Mouse (Mus musculus): ENCODE results near the gene Rabac1. TPM values are rescaled to one million over a fixed set of nuclear protein-coding genes. Genes with fewer than 3 reads are reported as not detected.

Rabac1 gene
- polyA plus RNA-seq, 1 experiment = 377 TPM

- no peak overlapping the region for H3K4me3 ChIP-seq (ENCODE audit: control insufficient read depth, low read depth, low read length)
- peaks cover 4% of the 10 kb centered on the region for H3K4me1 ChIP-seq (ENCODE audit: control insufficient read depth, insufficient read depth, low read length)
- no peak overlapping the region for H3K27ac ChIP-seq (ENCODE audit: control insufficient read depth, insufficient read depth, low read depth, low read length)
Measured at GRCm38 (mm10) chr7:24949958-24950623, 22.5 kb downstream of the Rabac1 start.

GRCm38 (mm10) chr7:24948774-24949173 is 23.8 kb downstream of the Rabac1 start:
- H3K27ac ChIP-seq (ENCODE audit: control insufficient read depth, insufficient read depth, low read depth, low read length) = no peak overlapping the region
- TF ChIP-seq CTCF (IDR thresholded peaks at IDR 0.05; ENCODE audit: control insufficient read depth, insufficient read depth, insufficient replicate concordance, low read depth, low read length) (no peak), POLR2A (IDR thresholded peaks at IDR 0.05; ENCODE audit: control insufficient read depth, low read depth, low read length) (no peak)
- peaks cover 4% of the 10 kb centered on the region for H3K27me3 ChIP-seq (ENCODE audit: control insufficient read depth, insufficient read depth, low read length)

More at GRCm38 (mm10) chr7:24949958-24950623, 22.5 kb downstream of the Rabac1 start:
- no peaks in the 10 kb centered on the region for H3K36me3 ChIP-seq (ENCODE audit: control insufficient read depth, insufficient read depth, low read length)
- no peaks in the 10 kb centered on the region; the same call in 1 of the 2 replicates for H3K27me3 ChIP-seq (ENCODE audit: control insufficient read depth, insufficient read depth, low read length)
- TF ChIP-seq CTCF (IDR thresholded peaks at IDR 0.05; ENCODE audit: control insufficient read depth, insufficient read depth, insufficient replicate concordance, low read depth, low read length) (peak; percentile 64; the same call in 1 of the 2 replicates), POLR2A (IDR thresholded peaks at IDR 0.05; ENCODE audit: control insufficient read depth, low read depth, low read length) (no peak)

GRCm38 (mm10) chr7:24947316-24948048 is 25.1 kb downstream of the Rabac1 start:
- no peak overlapping the region for H3K4me3 ChIP-seq (ENCODE audit: control insufficient read depth, low read depth, low read length)
- H3K27ac ChIP-seq (ENCODE audit: control insufficient read depth, insufficient read depth, low read depth, low read length) = no peak overlapping the region
- peaks cover 11% of the 10 kb centered on the region for H3K4me1 ChIP-seq (ENCODE audit: control insufficient read depth, insufficient read depth, low read length)
- TF ChIP-seq CTCF (IDR thresholded peaks at IDR 0.05; ENCODE audit: control insufficient read depth, insufficient read depth, insufficient replicate concordance, low read depth, low read length) (no peak), POLR2A (IDR thresholded peaks at IDR 0.05; ENCODE audit: control insufficient read depth, low read depth, low read length) (no peak)
- H3K27me3 ChIP-seq (ENCODE audit: control insufficient read depth, insufficient read depth, low read length) = peaks cover 6% of the 10 kb centered on the region
- H3K36me3 ChIP-seq (ENCODE audit: control insufficient read depth, insufficient read depth, low read length) = no peaks in the 10 kb centered on the region

More at GRCm38 (mm10) chr7:24948774-24949173, 23.8 kb downstream of the Rabac1 start:
- peaks cover 6% of the 10 kb centered on the region for H3K4me1 ChIP-seq (ENCODE audit: control insufficient read depth, insufficient read depth, low read length)
- H3K36me3 ChIP-seq (ENCODE audit: control insufficient read depth, insufficient read depth, low read length) = no peaks in the 10 kb centered on the region
- H3K4me3 ChIP-seq (ENCODE audit: control insufficient read depth, low read depth, low read length) = no peak overlapping the region

GRCm38 (mm10) chr7:24944257-24944950 is 28.1 kb downstream of the Rabac1 start, which contains the start of gene Gm4881:
Gene Gm4881, minus strand, starts transcription at chr7:24944494.
- no peak within 1 kb of the TSS for H3K4me3 ChIP-seq (ENCODE audit: control insufficient read depth, low read depth, low read length)
- H3K4me1 ChIP-seq (ENCODE audit: control insufficient read depth, insufficient read depth, low read length) = peaks cover 11% of the 10 kb centered on the region
- no peak for TF ChIP-seq CTCF (IDR thresholded peaks at IDR 0.05; ENCODE audit: control insufficient read depth, insufficient read depth, insufficient replicate concordance, low read depth, low read length)
- TF ChIP-seq POLR2A (IDR thresholded peaks at IDR 0.05; ENCODE audit: control insufficient read depth, low read depth, low read length) = no peak
- H3K36me3 ChIP-seq (ENCODE audit: control insufficient read depth, insufficient read depth, low read length) = no peaks in the 10 kb centered on the region
- no peak within 1 kb of the TSS for H3K27ac ChIP-seq (ENCODE audit: control insufficient read depth, insufficient read depth, low read depth, low read length)
- peaks cover 6% of the 10 kb centered on the region for H3K27me3 ChIP-seq (ENCODE audit: control insufficient read depth, insufficient read depth, low read length)

- no peak overlapping the region for H3K27ac ChIP-seq (ENCODE audit: control insufficient read depth, insufficient read depth, low read depth, low read length)
- no peak overlapping the region for H3K4me3 ChIP-seq (ENCODE audit: control insufficient read depth, low read depth, low read length)
- TF ChIP-seq CTCF (IDR thresholded peaks at IDR 0.05; ENCODE audit: control insufficient read depth, insufficient read depth, insufficient replicate concordance, low read depth, low read length) (no peak), POLR2A (IDR thresholded peaks at IDR 0.05; ENCODE audit: control insufficient read depth, low read depth, low read length) (no peak)
- H3K4me1 ChIP-seq (ENCODE audit: control insufficient read depth, insufficient read depth, low read length) = peaks cover 9% of the 10 kb centered on the region
- no peaks in the 10 kb centered on the region for H3K36me3 ChIP-seq (ENCODE audit: control insufficient read depth, insufficient read depth, low read length)
- peaks cover 6% of the 10 kb centered on the region for H3K27me3 ChIP-seq (ENCODE audit: control insufficient read depth, insufficient read depth, low read length)
Measured at GRCm38 (mm10) chr7:24943641-24944040, 28.9 kb downstream of the Rabac1 start.

GRCm38 (mm10) chr7:24931651-24932050 is 40.9 kb downstream of the Rabac1 start:
- H3K27me3 ChIP-seq (ENCODE audit: control insufficient read depth, insufficient read depth, low read length) = no peaks in the 10 kb centered on the region; the same call in 1 of the 2 replicates
- no peak overlapping the region for H3K27ac ChIP-seq (ENCODE audit: control insufficient read depth, insufficient read depth, low read depth, low read length)
- H3K4me1 ChIP-seq (ENCODE audit: control insufficient read depth, insufficient read depth, low read length) = peaks cover 14% of the 10 kb centered on the region
- no peak overlapping the region for H3K4me3 ChIP-seq (ENCODE audit: control insufficient read depth, low read depth, low read length)
- TF ChIP-seq CTCF (IDR thresholded peaks at IDR 0.05; ENCODE audit: control insufficient read depth, insufficient read depth, insufficient replicate concordance, low read depth, low read length) (no peak), POLR2A (IDR thresholded peaks at IDR 0.05; ENCODE audit: control insufficient read depth, low read depth, low read length) (no peak)
- no peaks in the 10 kb centered on the region for H3K36me3 ChIP-seq (ENCODE audit: control insufficient read depth, insufficient read depth, low read length)

GRCm38 (mm10) chr7:24930475-24930874 is 42.1 kb downstream of the Rabac1 start:
- Histone ChIP-seq H3K4me1 (ENCODE audit: control insufficient read depth, insufficient read depth, low read length) (peaks cover 14% of the 10 kb centered on the region), H3K27me3 (ENCODE audit: control insufficient read depth, insufficient read depth, low read length) (no peaks in the 10 kb centered on the region; the same call in 1 of the 2 replicates), H3K36me3 (ENCODE audit: control insufficient read depth, insufficient read depth, low read length) (no peaks in the 10 kb centered on the region), H3K27ac (ENCODE audit: control insufficient read depth, insufficient read depth, low read depth, low read length) (no peak overlapping the region), H3K4me3 (ENCODE audit: control insufficient read depth, low read depth, low read length) (no peak overlapping the region)
- TF ChIP-seq POLR2A (IDR thresholded peaks at IDR 0.05; ENCODE audit: control insufficient read depth, low read depth, low read length) (no peak), CTCF (IDR thresholded peaks at IDR 0.05; ENCODE audit: control insufficient read depth, insufficient read depth, insufficient replicate concordance, low read depth, low read length) (no peak)

Other genes starting within 250 kb of the Rabac1 start
- 57.3 and 81.2 TPM in 2 replicates for gene Gm4763, start 245.8 kb downstream of the Rabac1 start, polyA plus RNA-seq (2012; rRNA removed)
- 0.65 and 0.87 TPM in 2 replicates for gene Cd177, start 212.4 kb downstream of the Rabac1 start, polyA plus RNA-seq (2012; rRNA removed)
- gene Ceacam10, start 195.5 kb downstream of the Rabac1 start, polyA plus RNA-seq (2012; rRNA removed) = 0.38 and 63.4 TPM in 2 replicates
- 13.6 and 13.8 TPM in 2 replicates for gene Gm9844, start 110.5 kb downstream of the Rabac1 start, polyA plus RNA-seq (2012; rRNA removed)
- 909 and 952 TPM in 2 replicates for gene Lypd4, start 102.8 kb downstream of the Rabac1 start, polyA plus RNA-seq (2012; rRNA removed)
- gene Dmrtc2, start 102.7 kb downstream of the Rabac1 start, polyA plus RNA-seq (2012; rRNA removed) = 129 and 134 TPM in 2 replicates
- gene Rps19, start 88.4 kb downstream of the Rabac1 start, polyA plus RNA-seq (2012; rRNA removed) = 122 and 150 TPM in 2 replicates
- gene Cd79a, start 75.4 kb downstream of the Rabac1 start, polyA plus RNA-seq (2012; rRNA removed) = 0.15 and 0.16 TPM in 2 replicates
- gene Arhgef1, start 69.8 kb downstream of the Rabac1 start, polyA plus RNA-seq (2012; rRNA removed) = 39.6 and 40.8 TPM in 2 replicates
- gene Gm4881, start 28.3 kb downstream of the Rabac1 start, polyA plus RNA-seq (2012; rRNA removed) = 1.3 and 1.6 TPM in 2 replicates
- gene Atp1a3, start 33.2 kb upstream of the Rabac1 start, polyA plus RNA-seq (2012; rRNA removed) = 0.38 and 0.44 TPM in 2 replicates
- gene Grik5, start 99.6 kb upstream of the Rabac1 start, polyA plus RNA-seq (2012; rRNA removed) = 83.7 and 86.7 TPM in 2 replicates
- 267 and 276 TPM in 2 replicates for gene Zfp574, start 99.8 kb upstream of the Rabac1 start, polyA plus RNA-seq (2012; rRNA removed)
- 8.3 TPM in 2 replicates for gene Pou2f2, start 207.0 kb upstream of the Rabac1 start, polyA plus RNA-seq (2012; rRNA removed)
- 26.0 and 27.1 TPM in 2 replicates for gene Dedd2, start 247.9 kb upstream of the Rabac1 start, polyA plus RNA-seq (2012; rRNA removed)
- 29.4 and 31.9 TPM in 2 replicates for gene Zfp526, start 248.7 kb upstream of the Rabac1 start, polyA plus RNA-seq (2012; rRNA removed)

All from testis, adult 2 months (tissue).